Mouse (Mus musculus) limb, embryonic 14.5 days (tissue): ENCODE data around the gene Gm11444. TPM values are rescaled to one million over a fixed set of nuclear protein-coding genes. Genes with fewer than 3 reads are reported as not detected.
A peak's percentile ranks its signal among the peaks of the same experiment; 100 is the strongest.

Source experiments
- ATAC-seq: fragments of 200-750 bp; cut with Nextera tagmentation; 2 replicates; pipeline ENCODE4 v1.8.0; 2017; ENCODE audit warnings: low read depth, moderate number of reproducible peaks, moderate TSS enrichment; ENCODE audit not compliant: low FRiP score
- DNase-seq: peaks from one replicate; pipeline ENCODE4 v3.0.0-alpha.2; 2015; ENCODE audit warnings: low spot score
- H3K27ac ChIP-seq: fragments of 300-500 bp; sonication (generic); replicated peaks from 2 replicates; pipeline ENCODE4 v1.5.1; 2014; ENCODE audit warnings: low read depth, mild to moderate bottlenecking, low read length, moderate library complexity, mixed read lengths
- H3K27me3 ChIP-seq: fragments of 300-500 bp; sonication (generic); 2 replicates; pipeline ENCODE4 v1.6.1; 2014; ENCODE audit warnings: low read length, mixed read lengths; ENCODE audit not compliant: control insufficient read depth, insufficient read depth
- H3K36me3 ChIP-seq: fragments of 300-500 bp; sonication (generic); 2 replicates; pipeline ENCODE4 v1.6.1; 2014; ENCODE audit warnings: mild to moderate bottlenecking, low read length, moderate library complexity, mixed read lengths; ENCODE audit not compliant: control insufficient read depth, insufficient read depth
- H3K4me1 ChIP-seq: fragments of 300-500 bp; sonication (generic); 2 replicates; pipeline ENCODE4 v1.6.1; 2014; ENCODE audit warnings: antibody characterized with exemption, low read length, mixed read lengths; ENCODE audit not compliant: control insufficient read depth, insufficient read depth
- H3K4me2 ChIP-seq: fragments of 300-500 bp; sonication (generic); replicated peaks from 2 replicates; pipeline ENCODE4 v1.6.1; 2014; ENCODE audit warnings: low read depth, mild to moderate bottlenecking, low read length, moderate library complexity; ENCODE audit not compliant: severe bottlenecking
- H3K4me3 ChIP-seq: fragments of 300-500 bp; sonication (generic); replicated peaks from 2 replicates; pipeline ENCODE4 v1.5.1; 2014; ENCODE audit warnings: low read length
- H3K9ac ChIP-seq: fragments of 300-500 bp; sonication (generic); 2 replicates; pipeline ENCODE4 v1.6.1; 2014; ENCODE audit warnings: mild to moderate bottlenecking, low read depth, low read length, moderate library complexity; ENCODE audit not compliant: severe bottlenecking
- H3K9me3 ChIP-seq: fragments of 300-500 bp; sonication (generic); 2 replicates; pipeline ENCODE4 v1.6.1; 2016; ENCODE audit warnings: low read length; ENCODE audit not compliant: control insufficient read depth
- POLR2A ChIP-seq: fragments of 200-500 bp; IDR thresholded peaks from 2 replicates; pipeline ENCODE4 v1.8.0; 2012; ENCODE audit warnings: inconsistent platforms, mild to moderate bottlenecking, moderate library complexity, borderline replicate concordance; ENCODE audit not compliant: insufficient read depth, insufficient read length; ENCODE audit errors: extremely low read depth
- WGBS: fragments of 180-500 bp; shearing (Covaris S2); extraction: QIAGEN DNeasy Blood & Tissue Kit; methylation state at CpG from one replicate; pipeline ENCODE4 v1.1.7; 2014; 5-methylcytosine and 5-hydroxymethylcytosine counted together
- polyA plus RNA-seq, 2 experiments: library from polyadenylated mRNA; depleted of rRNA in 1 of 2; stranded (reverse) in 1 of 2; unstranded in 1 of 2; fragments of >200 nt; fragmentation: Nextera tagmentation in 1 of 2; extraction: Ambion mirVana in 1 of 2; gene quantifications; 2 replicates each; pipeline versions ENCODE4 v1.2.1 to v1.2.3; 2012 to 2014

Gm11444 gene
- polyA plus RNA-seq, 2 experiments: not detected

DNA sequence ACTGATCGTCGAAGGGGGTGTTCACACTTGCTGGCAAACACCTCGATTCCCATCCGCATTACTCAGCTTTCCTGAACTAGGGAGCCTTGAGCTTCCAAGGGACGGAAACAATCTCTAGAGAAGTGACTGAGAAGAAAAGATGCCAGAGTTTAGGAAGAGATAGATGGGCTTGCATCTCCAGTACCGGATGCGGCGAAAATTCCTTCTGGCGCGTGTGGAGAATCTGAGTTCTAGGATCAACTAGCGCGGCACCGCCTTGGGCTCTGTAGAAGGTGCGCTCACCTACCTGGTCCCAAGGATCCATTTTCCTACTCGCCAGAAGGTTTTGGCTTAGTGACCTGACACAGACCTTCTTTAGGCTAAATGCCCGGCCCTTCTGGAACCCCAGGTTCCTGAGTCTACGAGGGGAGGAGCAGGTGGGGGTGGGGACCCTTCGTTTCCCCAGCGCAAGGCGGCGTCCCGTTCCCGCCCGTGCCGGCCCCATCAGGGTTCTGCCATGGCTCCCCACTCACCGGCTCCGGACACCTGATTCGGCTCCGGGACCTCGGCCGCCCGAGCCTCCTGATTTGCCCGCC is 18.4 kb downstream of the Gm11444 start:
- Histone ChIP-seq H3K9me3 (no peaks in the 10 kb centered on the region), H3K4me1 (peaks cover 22% of the 10 kb centered on the region), H3K36me3 (peaks cover 7% of the 10 kb centered on the region), H3K4me3 (peak overlapping the region; percentile 50), H3K9ac (peak overlapping the region; percentile 85), H3K27ac (0 out of 2 replicates have a peak overlapping the region, but pooled peaks have one; percentile 13), H3K4me2 (peak overlapping the region; percentile 89), H3K27me3 (peaks cover 77% of the 10 kb centered on the region)
- TF ChIP-seq POLR2A: no peak
- DNase-seq (no peak), ATAC-seq (no peak)
- 1% methylated on average over 33 of the region's 33 CpGs for WGBS

DNA sequence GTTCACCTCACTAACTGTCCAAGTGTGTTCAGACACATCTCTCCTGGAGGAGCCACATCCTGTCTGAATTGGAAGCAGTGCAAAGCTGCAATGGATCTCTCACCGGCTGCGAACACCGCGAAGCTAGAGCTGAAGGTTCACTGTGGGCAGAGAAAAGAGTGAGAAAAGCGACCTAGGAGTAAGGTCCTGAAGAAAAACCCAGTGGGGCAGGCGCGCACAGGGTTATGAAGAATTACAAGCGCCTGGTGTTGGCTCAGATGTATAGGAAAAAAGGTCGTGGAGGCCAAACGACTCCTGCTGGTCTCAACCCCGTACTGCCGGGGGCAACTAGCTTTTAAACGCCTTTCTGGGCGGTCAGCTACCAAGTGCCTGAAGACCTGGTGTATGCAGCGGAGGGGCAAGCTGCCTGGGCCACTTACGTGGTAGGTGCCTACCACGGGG is 19.2 kb downstream of the Gm11444 start:
- Histone ChIP-seq H3K4me3 (peak overlapping the region; percentile 50), H3K4me1 (peaks cover 22% of the 10 kb centered on the region), H3K9me3 (no peaks in the 10 kb centered on the region), H3K27ac (no peak overlapping the region), H3K9ac (no peak overlapping the region), H3K36me3 (peaks cover 3% of the 10 kb centered on the region; the same call in 1 of the 2 replicates), H3K4me2 (peak overlapping the region; percentile 89), H3K27me3 (peaks cover 72% of the 10 kb centered on the region)
- 4% methylated on average over 17 of the region's 17 CpGs for WGBS
- TF ChIP-seq POLR2A: no peak
- DNase-seq (no peak), ATAC-seq (no peak)

DNA sequence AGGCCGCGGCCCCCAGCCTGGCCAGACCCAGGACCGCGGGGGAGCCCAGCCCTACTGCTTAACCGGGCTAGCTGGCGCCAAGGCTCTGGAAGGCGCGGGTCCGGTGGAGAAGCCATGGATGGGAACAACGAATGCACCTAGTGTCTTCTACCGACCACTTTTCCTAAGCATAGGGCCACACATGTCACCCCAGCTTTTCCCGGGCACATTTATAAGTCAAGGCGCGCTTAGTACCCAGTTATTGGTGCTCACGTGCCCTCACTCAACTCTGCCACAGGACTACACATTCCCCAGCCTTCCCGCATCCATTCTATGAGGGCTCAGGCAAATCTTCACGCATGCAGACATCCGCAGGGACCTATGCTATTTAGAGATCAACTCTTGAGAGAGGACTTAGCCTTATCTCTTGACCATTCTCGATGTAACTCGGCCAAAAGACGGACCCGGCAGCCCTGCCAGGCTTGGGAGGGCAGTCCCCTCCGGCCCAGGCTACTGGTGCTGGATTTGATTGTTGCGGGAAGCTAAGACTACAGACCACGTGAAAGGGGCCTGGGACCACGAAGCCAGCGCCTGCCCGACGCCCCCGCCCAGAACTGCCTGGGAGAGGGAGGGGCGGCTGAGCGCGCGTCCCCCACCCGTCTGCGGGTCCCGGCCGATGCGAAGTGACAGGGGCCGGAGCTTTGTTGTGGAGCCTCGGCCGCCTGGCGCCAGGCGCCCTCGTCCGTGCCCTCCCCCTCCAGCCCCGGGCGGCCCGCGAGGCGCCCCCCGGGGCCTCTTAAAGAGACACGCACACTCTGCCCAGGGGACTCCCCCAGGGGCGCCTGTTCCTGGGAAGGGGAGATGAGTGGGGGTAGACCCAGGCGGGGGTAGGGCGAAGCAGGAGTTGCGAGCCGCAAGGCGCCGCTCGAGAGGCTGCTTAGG is 20.4 kb downstream of the Gm11444 start:
- Histone ChIP-seq H3K4me3 (peak overlapping the region; percentile 50), H3K27ac (peak overlapping the region; percentile 10; the same call in 1 of the 2 replicates), H3K9me3 (no peaks in the 10 kb centered on the region), H3K4me1 (peaks cover 22% of the 10 kb centered on the region), H3K9ac (peak overlapping the region; percentile 53), H3K4me2 (peak overlapping the region; percentile 89), H3K36me3 (no peaks in the 10 kb centered on the region), H3K27me3 (peaks cover 61% of the 10 kb centered on the region)
- no peak for TF ChIP-seq POLR2A
- WGBS: 2% methylated on average over 41 of the region's 61 CpGs
- DNase-seq: no peak
- no peak for ATAC-seq

DNA sequence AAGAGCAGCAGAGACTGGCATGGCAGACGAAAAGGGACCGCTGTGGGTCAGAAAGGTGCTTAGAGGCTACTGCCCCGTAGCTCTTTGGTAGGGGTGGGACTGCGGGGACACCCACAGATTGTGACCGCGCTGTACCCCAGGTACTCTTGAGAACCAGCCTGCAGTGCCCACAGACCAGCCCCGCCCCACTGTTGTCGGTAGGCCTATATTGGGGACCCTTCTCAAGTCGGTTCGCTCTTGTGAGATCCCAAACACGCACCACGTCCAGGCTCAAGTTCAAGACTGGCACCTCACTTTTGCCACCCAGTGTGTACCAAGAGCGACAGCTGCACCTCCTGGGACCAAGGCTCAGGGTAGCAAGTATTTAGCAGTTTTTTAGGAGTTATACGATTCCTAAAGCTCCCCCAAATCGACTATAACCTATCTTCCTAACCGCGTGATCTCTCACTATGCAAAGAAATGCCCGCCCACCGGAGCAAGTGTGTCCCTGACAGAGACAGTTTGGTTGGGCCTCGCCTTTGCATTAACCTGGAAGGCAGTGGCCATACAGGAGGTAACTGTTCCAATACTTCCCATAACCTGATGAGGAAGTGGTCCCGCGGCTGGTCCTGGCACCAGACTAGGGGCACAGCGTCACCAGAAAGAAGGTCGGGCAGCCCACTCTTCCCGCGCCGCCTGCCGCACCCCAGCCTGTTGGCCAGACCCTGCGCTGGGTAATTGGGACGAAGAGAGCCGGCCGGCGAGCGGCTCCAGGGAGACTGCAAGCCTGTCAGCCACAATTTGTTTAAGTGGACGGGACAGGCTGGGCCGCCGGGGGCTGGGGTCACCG is 21.2 kb downstream of the Gm11444 start:
- no peak for TF ChIP-seq POLR2A

DNA sequence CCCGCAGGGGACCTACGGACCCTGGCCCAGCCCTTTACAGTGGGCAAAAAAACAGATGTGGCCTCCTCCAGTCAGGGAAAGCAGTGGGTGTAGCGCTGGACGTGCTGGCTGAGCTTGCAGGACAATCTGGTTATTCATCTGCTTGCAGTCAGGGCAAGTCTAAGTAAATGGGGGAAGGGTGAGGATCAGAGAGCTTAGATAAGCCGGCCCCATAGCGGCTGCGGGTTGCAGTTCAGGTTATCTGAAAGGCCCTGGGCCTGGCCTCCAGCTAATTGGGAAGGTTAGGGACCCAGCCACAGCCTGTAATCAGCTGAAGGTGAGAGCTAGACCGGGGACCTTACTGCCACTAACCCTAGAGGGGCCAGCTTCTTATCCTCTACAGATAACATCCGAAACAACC is 22.8 kb downstream of the Gm11444 start:
- H3K27ac ChIP-seq: no peak overlapping the region
- TF ChIP-seq POLR2A: no peak
- no peaks in the 10 kb centered on the region for H3K36me3 ChIP-seq
- H3K27me3 ChIP-seq: peaks cover 50% of the 10 kb centered on the region
- no peak overlapping the region for H3K4me3 ChIP-seq
- DNase-seq: no peak
- no peak overlapping the region for H3K4me2 ChIP-seq
- no peak overlapping the region for H3K9ac ChIP-seq
- H3K4me1 ChIP-seq: peaks cover 21% of the 10 kb centered on the region
- H3K9me3 ChIP-seq: no peaks in the 10 kb centered on the region
- WGBS: 23% methylated on average over 9 of the region's 9 CpGs
- ATAC-seq: no peak

More for the DNA sequence above, 21.2 kb downstream of the Gm11444 start:
- Histone ChIP-seq H3K9ac (peak overlapping the region; percentile 34; the same call in 1 of the 2 replicates), H3K27ac (no peak overlapping the region), H3K4me2 (peak overlapping the region; percentile 89), H3K4me3 (peak overlapping the region; percentile 50), H3K27me3 (peaks cover 52% of the 10 kb centered on the region), H3K36me3 (no peaks in the 10 kb centered on the region), H3K9me3 (no peaks in the 10 kb centered on the region), H3K4me1 (peaks cover 22% of the 10 kb centered on the region)
- ATAC-seq (no peak), DNase-seq (no peak)
- 14% methylated on average over 34 of the region's 38 CpGs for WGBS
